Mouse (Mus musculus) neural tube, embryonic 14.5 days (tissue): ENCODE measurements at regions not wholly inside any gene's neighbourhood (a gene's known extent, or its start where the extent isn't known, plus 50 kb on each side); places are given as distances from the start of the nearest gene placed in this dataset.

ENCODE experiments used
- ATAC-seq: fragments of 200-750 bp; cut with Nextera tagmentation; 2 replicates; pipeline ENCODE4 v1.8.0; 2017; ENCODE audit warnings: low read depth, mild to moderate bottlenecking, moderate TSS enrichment, moderate library complexity
- H3K27ac ChIP-seq: fragments of 300-500 bp; sonication (generic); 2 replicates; pipeline ENCODE4 v1.5.1; 2014; ENCODE audit warnings: low read depth, mild to moderate bottlenecking, control low read depth, low read length, moderate library complexity, mixed read lengths
- H3K27me3 ChIP-seq: fragments of 300-500 bp; sonication (generic); 2 replicates; pipeline ENCODE4 v1.6.1; 2014; ENCODE audit warnings: low read length; ENCODE audit not compliant: control insufficient read depth, insufficient read depth
- H3K36me3 ChIP-seq: fragments of 300-500 bp; sonication (generic); 2 replicates; pipeline ENCODE4 v1.6.1; 2014; ENCODE audit warnings: low read length, mixed read lengths; ENCODE audit not compliant: control insufficient read depth, insufficient read depth
- H3K4me1 ChIP-seq: fragments of 300-500 bp; sonication (generic); 2 replicates; pipeline ENCODE4 v1.6.1; 2014; ENCODE audit warnings: low read length; ENCODE audit not compliant: control insufficient read depth, insufficient read depth
- H3K4me2 ChIP-seq: fragments of 300-500 bp; sonication (generic); 2 replicates; pipeline ENCODE4 v1.6.1; 2014; ENCODE audit warnings: mild to moderate bottlenecking, low read depth, low read length, control low read depth
- H3K4me3 ChIP-seq: fragments of 300-500 bp; sonication (generic); 2 replicates; pipeline ENCODE4 v1.5.1; 2014; ENCODE audit warnings: low read depth, low read length, control low read depth, mixed read lengths
- H3K9ac ChIP-seq: fragments of 300-500 bp; sonication (generic); replicated peaks from 2 replicates; pipeline ENCODE4 v1.6.1; 2014; ENCODE audit warnings: low read depth, mild to moderate bottlenecking, control low read depth, low read length, mixed read lengths
- H3K9me3 ChIP-seq: fragments of 300-500 bp; sonication (generic); 2 replicates; pipeline ENCODE4 v1.6.1; 2016; ENCODE audit warnings: low read length; ENCODE audit not compliant: control insufficient read depth
- WGBS: fragments of 180-500 bp; shearing (Covaris S2); extraction: QIAGEN DNeasy Blood & Tissue Kit; methylation state at CpG from one replicate; pipeline ENCODE4 v1.1.7; 2014; 5-methylcytosine and 5-hydroxymethylcytosine counted together

DNA sequence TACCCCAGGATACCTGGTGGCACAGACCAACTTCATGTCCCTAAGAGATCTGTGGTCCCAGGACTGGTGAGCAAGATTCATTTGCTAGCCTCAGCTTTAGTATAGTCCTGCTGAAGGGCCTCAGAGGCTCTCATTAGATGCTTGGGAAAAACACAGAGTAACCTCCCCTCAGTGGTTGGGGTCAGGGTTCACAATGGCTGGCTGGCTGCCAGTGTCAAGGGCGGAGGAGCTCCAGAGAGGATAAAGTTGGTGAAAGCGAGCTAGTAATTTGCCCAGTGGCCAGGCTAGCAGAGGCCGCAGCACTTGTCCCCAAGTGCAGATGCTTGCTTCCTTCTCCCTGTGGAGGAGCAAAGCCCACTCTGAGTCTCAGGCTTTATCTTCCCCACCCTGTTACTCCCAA is 203.8 kb upstream of the Prox1 start:
- WGBS = 52% methylated on average over 3 of the region's 3 CpGs
- Histone ChIP-seq H3K36me3 (no peaks in the 10 kb centered on the region), H3K4me2 (no peak overlapping the region), H3K4me3 (no peak overlapping the region), H3K9ac (no peak overlapping the region), H3K27me3 (no peaks in the 10 kb centered on the region), H3K27ac (no peak overlapping the region), H3K9me3 (no peaks in the 10 kb centered on the region), H3K4me1 (no peaks in the 10 kb centered on the region)
- no peak for ATAC-seq

DNA sequence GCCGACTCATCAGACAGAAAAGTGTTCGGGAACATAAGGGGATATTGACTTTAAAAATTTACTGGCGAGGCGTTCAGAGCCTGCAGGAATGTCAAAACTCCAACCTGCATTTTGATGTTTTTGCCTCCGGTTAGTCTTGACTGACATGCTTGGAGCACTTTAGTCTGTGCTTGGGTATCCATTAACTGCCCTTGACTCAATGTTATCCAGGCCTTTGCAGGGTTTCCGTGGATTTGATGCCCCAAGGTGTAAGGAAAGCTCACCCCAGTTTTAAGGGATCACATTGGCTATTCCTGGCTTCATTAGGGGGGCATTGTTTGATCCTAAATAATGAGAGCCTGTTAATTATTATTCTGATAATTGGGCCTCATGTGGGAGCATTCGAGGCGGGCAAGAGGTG is 196.1 kb upstream of the Prox1 start:
- ATAC-seq = no peak
- H3K4me2 ChIP-seq = no peak overlapping the region
- no peaks in the 10 kb centered on the region for H3K36me3 ChIP-seq
- 73% methylated on average over 8 of the region's 8 CpGs for WGBS
- no peak overlapping the region for H3K4me3 ChIP-seq
- no peak overlapping the region for H3K9ac ChIP-seq
- no peaks in the 10 kb centered on the region for H3K9me3 ChIP-seq
- no peak overlapping the region for H3K27ac ChIP-seq
- no peaks in the 10 kb centered on the region for H3K4me1 ChIP-seq
- no peaks in the 10 kb centered on the region for H3K27me3 ChIP-seq

- 92% methylated on average over 11 of the region's 11 CpGs for WGBS
- ATAC-seq = no peak
- Histone ChIP-seq H3K4me2 (no peak overlapping the region), H3K36me3 (no peaks in the 10 kb centered on the region), H3K4me1 (no peaks in the 10 kb centered on the region), H3K27me3 (no peaks in the 10 kb centered on the region), H3K4me3 (no peak overlapping the region), H3K27ac (no peak overlapping the region), H3K9ac (no peak overlapping the region), H3K9me3 (no peaks in the 10 kb centered on the region)
These were observed 194.6 kb upstream of the Prox1 start for GRCm38 (mm10) chr1:190365126-190365525.

DNA sequence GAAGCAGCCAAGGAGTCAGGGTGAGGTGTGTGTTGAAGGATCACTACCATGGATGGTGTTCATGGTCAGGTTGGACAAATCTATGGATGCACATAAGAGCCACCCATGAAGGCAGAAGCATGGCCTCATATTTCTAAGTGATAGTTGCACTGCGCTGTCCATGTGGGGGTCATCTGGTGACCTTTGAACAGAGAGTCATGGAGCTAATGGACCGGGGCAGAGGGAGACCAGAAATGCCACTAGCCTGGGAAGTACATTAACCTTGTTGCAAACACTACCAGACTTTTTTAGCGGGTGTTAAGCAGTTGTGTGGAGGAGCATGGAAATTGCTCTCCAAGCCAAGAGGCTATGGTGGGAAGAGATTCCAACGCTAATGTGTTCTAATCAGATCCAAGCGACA is 190.1 kb upstream of the Prox1 start:
- Histone ChIP-seq H3K9ac (no peak overlapping the region), H3K27ac (no peak overlapping the region), H3K4me1 (no peaks in the 10 kb centered on the region), H3K9me3 (no peaks in the 10 kb centered on the region), H3K36me3 (no peaks in the 10 kb centered on the region), H3K27me3 (no peaks in the 10 kb centered on the region), H3K4me2 (no peak overlapping the region), H3K4me3 (no peak overlapping the region)
- 89% methylated on average over 5 of the region's 5 CpGs for WGBS
- no peak for ATAC-seq

DNA sequence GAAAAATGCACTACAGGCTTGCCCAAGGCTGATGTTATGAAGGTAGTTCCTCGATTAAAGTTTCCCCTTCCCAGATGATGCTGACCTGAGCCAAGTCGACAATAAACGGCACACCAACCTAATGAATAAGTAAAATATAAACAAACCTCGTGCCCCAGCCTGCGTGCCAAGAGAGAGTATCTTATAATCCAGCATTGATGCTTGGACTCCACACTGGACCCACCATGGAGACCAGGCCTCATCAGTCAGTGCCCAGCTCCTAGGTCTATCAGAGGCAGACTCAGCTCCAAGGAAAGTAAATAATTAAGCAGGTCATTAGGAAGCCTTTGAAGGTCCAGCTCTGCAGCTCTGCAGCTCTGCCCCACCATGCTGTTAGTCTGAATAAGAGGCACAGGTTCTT is 187.3 kb upstream of the Prox1 start:
- Histone ChIP-seq H3K27ac (no peak overlapping the region), H3K9ac (no peak overlapping the region), H3K4me2 (no peak overlapping the region), H3K9me3 (no peaks in the 10 kb centered on the region), H3K36me3 (no peaks in the 10 kb centered on the region), H3K4me1 (no peaks in the 10 kb centered on the region), H3K4me3 (no peak overlapping the region), H3K27me3 (no peaks in the 10 kb centered on the region)
- WGBS = 89% methylated on average over 5 of the region's 5 CpGs
- ATAC-seq = no peak

DNA sequence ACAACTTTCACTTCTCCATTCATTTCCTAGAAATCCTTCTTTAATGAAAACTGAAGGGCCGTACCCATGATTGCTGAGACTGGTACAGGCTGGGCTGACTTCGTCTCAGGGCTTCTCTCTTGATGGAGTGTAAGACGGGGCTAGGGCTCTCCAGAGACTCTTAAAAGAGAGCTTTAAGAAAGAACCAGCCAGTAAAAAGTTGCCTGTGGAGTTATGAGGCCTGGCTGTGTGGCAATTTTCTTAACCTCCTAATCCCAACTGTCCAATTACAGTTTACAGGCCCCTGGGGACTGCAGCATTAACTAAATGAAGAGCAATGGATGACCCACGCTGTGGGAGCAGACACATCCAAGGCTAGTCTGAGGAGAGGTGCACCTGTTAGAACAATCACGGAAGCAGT is 177.1 kb upstream of the Prox1 start:
- Histone ChIP-seq H3K4me2 (no peak overlapping the region), H3K4me1 (no peaks in the 10 kb centered on the region), H3K27ac (no peak overlapping the region), H3K27me3 (no peaks in the 10 kb centered on the region), H3K36me3 (no peaks in the 10 kb centered on the region), H3K9ac (no peak overlapping the region), H3K9me3 (no peaks in the 10 kb centered on the region), H3K4me3 (no peak overlapping the region)
- WGBS = 33% methylated on average over 5 of the region's 5 CpGs
- no peak for ATAC-seq

- H3K4me3 ChIP-seq = no peak overlapping the region
- no peak overlapping the region for H3K4me2 ChIP-seq
- H3K27me3 ChIP-seq = no peaks in the 10 kb centered on the region
- no peak overlapping the region for H3K27ac ChIP-seq
- no peaks in the 10 kb centered on the region for H3K4me1 ChIP-seq
- no peak for ATAC-seq
- no peaks in the 10 kb centered on the region for H3K36me3 ChIP-seq
- 83% methylated on average over 8 of the region's 8 CpGs for WGBS
- no peak overlapping the region for H3K9ac ChIP-seq
- H3K9me3 ChIP-seq = no peaks in the 10 kb centered on the region
These were observed 170.2 kb upstream of the Prox1 start for GRCm38 (mm10) chr1:190340715-190341114.

DNA sequence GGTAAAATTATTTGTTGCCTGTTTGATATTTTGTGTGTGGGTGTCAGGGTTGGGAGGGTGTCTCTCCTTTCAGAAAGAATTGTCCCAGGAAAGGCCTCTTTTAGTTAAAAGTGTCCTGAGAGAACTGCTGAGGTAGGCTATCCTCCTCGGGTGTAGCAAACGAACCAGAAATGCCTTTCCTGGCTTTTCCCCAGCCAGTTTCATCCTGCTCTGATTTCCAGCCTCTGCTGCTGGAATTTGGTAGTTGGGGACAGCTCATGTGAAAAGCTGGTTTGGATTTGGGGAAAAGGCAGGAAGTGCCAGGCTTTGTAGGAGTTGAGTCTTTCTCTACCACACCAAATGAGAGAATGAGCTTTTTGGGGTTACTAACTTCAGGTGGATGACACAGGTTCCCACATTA is 164.0 kb upstream of the Prox1 start:
- ATAC-seq = no peak

GRCm38 (mm10) chr1:190334053-190334452 is 163.5 kb upstream of the Prox1 start:
- Histone ChIP-seq H3K4me1 (no peaks in the 10 kb centered on the region), H3K9me3 (no peaks in the 10 kb centered on the region), H3K36me3 (no peaks in the 10 kb centered on the region), H3K4me3 (no peak overlapping the region), H3K27me3 (no peaks in the 10 kb centered on the region), H3K4me2 (no peak overlapping the region), H3K27ac (no peak overlapping the region), H3K9ac (no peak overlapping the region)
- ATAC-seq = peak; percentile 31; the same call in 1 of the 2 replicates
- 29% methylated on average over 8 of the region's 8 CpGs for WGBS

More for the DNA sequence above, 164.0 kb upstream of the Prox1 start:
- WGBS = 56% methylated on average over 2 of the region's 2 CpGs
- Histone ChIP-seq H3K4me2 (no peak overlapping the region), H3K27ac (no peak overlapping the region), H3K4me1 (no peaks in the 10 kb centered on the region), H3K4me3 (no peak overlapping the region), H3K9me3 (no peaks in the 10 kb centered on the region), H3K36me3 (no peaks in the 10 kb centered on the region), H3K27me3 (no peaks in the 10 kb centered on the region), H3K9ac (no peak overlapping the region)

GRCm38 (mm10) chr1:190332001-190332400 is 161.5 kb upstream of the Prox1 start:
- H3K4me1 ChIP-seq = no peaks in the 10 kb centered on the region
- H3K9ac ChIP-seq = no peak overlapping the region
- no peak overlapping the region for H3K27ac ChIP-seq
- no peak for ATAC-seq
- H3K27me3 ChIP-seq = no peaks in the 10 kb centered on the region
- WGBS = 70% methylated on average over 3 of the region's 3 CpGs
- no peak overlapping the region for H3K4me3 ChIP-seq
- no peaks in the 10 kb centered on the region for H3K36me3 ChIP-seq
- H3K4me2 ChIP-seq = no peak overlapping the region
- H3K9me3 ChIP-seq = no peaks in the 10 kb centered on the region
